Mouse (Mus musculus): ENCODE data around the gene Cacnb3.

DNA sequence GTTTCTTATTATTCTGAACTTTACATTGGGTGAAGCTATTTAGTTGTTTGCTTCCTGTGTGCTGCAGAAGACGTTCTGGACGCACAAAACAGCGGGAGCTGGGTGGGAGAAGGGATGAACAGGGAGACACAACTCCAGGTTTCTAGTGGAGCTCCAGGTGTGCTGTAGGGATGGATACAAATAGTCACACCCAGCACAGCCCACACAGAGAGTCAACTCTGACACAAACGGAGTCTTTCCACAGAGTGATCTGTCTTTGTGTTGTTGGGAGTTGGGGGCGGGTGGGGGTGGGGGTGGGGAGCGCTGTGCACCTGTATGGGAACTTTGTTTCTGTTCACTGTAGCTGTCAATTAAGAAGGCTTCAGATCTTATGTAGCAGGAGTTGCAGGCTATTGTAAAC, 7.9 kb upstream of the Cacnb3 start:
- TF ChIP-seq CTCF (IDR thresholded peaks at IDR 0.05; ENCODE audit: borderline replicate concordance, control insufficient read depth, extremely low read depth, insufficient read depth, low read length, poor library complexity) (no peak), POLR2A (IDR thresholded peaks at IDR 0.05; ENCODE audit: control insufficient read depth, extremely low read depth, insufficient read depth, low read length, poor library complexity) (no peak)

Data from thymus, adult 2 months (tissue).